Mouse (Mus musculus): ENCODE data around the gene Aatk. TPM values are rescaled to one million over a fixed set of nuclear protein-coding genes. Genes with fewer than 3 reads are reported as not detected.

Gene Aatk
- polyA plus RNA-seq, 1 experiment from 2014 or later, result 7.7 TPM

GRCm38 (mm10) chr11:120013174-120013711 is 33.7 kb downstream of the Aatk start:
- WGBS, result 17% methylated on average over 21 of the region's 21 CpGs
- peaks cover 22% of the 10 kb centered on the region for H3K4me1 ChIP-seq
- H3K4me2 ChIP-seq (replicated peaks), result peak overlapping the region; percentile 56
- peak overlapping the region; percentile 20 for H3K4me3 ChIP-seq
- peaks cover 28% of the 10 kb centered on the region for H3K27me3 ChIP-seq
- peak overlapping the region; percentile 52; the same call in 1 of the 2 replicates for H3K27ac ChIP-seq (replicated peaks)
- H3K9ac ChIP-seq (replicated peaks), result peak overlapping the region; percentile 58
- ATAC-seq (ENCODE audit: low FRiP score, low read depth), result peak; percentile 60
- H3K36me3 ChIP-seq, result 0 out of 2 replicates have a peak, but pooled peaks cover 4% of the 10 kb centered on the region
- no peaks in the 10 kb centered on the region for H3K9me3 ChIP-seq

GRCm38 (mm10) chr11:120012702-120013101 is 34.3 kb downstream of the Aatk start:
- Histone ChIP-seq H3K9me3 (no peaks in the 10 kb centered on the region), H3K4me3 (no peak overlapping the region), H3K36me3 (0 out of 2 replicates have a peak, but pooled peaks cover 4% of the 10 kb centered on the region), H3K9ac (replicated peaks) (no peak overlapping the region), H3K4me1 (peaks cover 22% of the 10 kb centered on the region), H3K4me2 (replicated peaks) (no peak overlapping the region), H3K27ac (replicated peaks) (no peak overlapping the region), H3K27me3 (peaks cover 28% of the 10 kb centered on the region)
- WGBS, result 78% methylated on average over 13 of the region's 13 CpGs
- ATAC-seq (ENCODE audit: low FRiP score, low read depth), result peak; percentile 21; the same call in 1 of the 2 replicates

- no peaks in the 10 kb centered on the region for H3K9me3 ChIP-seq
- 0 out of 2 replicates have a peak, but pooled peaks cover 4% of the 10 kb centered on the region for H3K36me3 ChIP-seq
- H3K4me1 ChIP-seq, result peaks cover 22% of the 10 kb centered on the region
- H3K4me3 ChIP-seq, result no peak overlapping the region
- peak overlapping the region; percentile 21 for H3K4me2 ChIP-seq (replicated peaks)
- peaks cover 28% of the 10 kb centered on the region for H3K27me3 ChIP-seq
- no peak overlapping the region; the same call in 1 of the 2 replicates for H3K9ac ChIP-seq (replicated peaks)
- H3K27ac ChIP-seq (replicated peaks), result no peak overlapping the region
- 0 out of 2 replicates have a peak, but pooled peaks have one; percentile 13 for ATAC-seq (ENCODE audit: low FRiP score, low read depth)
- WGBS, result 51% methylated on average over 42 of the region's 43 CpGs
Measured at GRCm38 (mm10) chr11:120011761-120012560, 35.0 kb downstream of the Aatk start.

GRCm38 (mm10) chr11:120011114-120011760 is 35.7 kb downstream of the Aatk start:
- no peaks in the 10 kb centered on the region for H3K9me3 ChIP-seq
- no peak overlapping the region for H3K9ac ChIP-seq (replicated peaks)
- no peak overlapping the region for H3K27ac ChIP-seq (replicated peaks)
- peaks cover 22% of the 10 kb centered on the region for H3K4me1 ChIP-seq
- no peak for ATAC-seq (ENCODE audit: low FRiP score, low read depth)
- 75% methylated on average over 11 of the region's 11 CpGs for WGBS
- peak overlapping the region; percentile 21; the same call in 1 of the 2 replicates for H3K4me2 ChIP-seq (replicated peaks)
- 0 out of 2 replicates have a peak, but pooled peaks cover 4% of the 10 kb centered on the region for H3K36me3 ChIP-seq
- no peak overlapping the region for H3K4me3 ChIP-seq
- peaks cover 28% of the 10 kb centered on the region for H3K27me3 ChIP-seq

- H3K9me3 ChIP-seq, result no peaks in the 10 kb centered on the region
- H3K9ac ChIP-seq (replicated peaks), result no peak overlapping the region
- H3K27me3 ChIP-seq, result peaks cover 28% of the 10 kb centered on the region
- H3K4me1 ChIP-seq, result peaks cover 22% of the 10 kb centered on the region
- 86% methylated on average over 20 of the region's 20 CpGs for WGBS
- no peak overlapping the region for H3K27ac ChIP-seq (replicated peaks)
- no peak overlapping the region for H3K4me3 ChIP-seq
- no peaks in the 10 kb centered on the region for H3K36me3 ChIP-seq
- no peak overlapping the region for H3K4me2 ChIP-seq (replicated peaks)
- no peak for ATAC-seq (ENCODE audit: low FRiP score, low read depth)
Measured at GRCm38 (mm10) chr11:120009937-120010336, 37.0 kb downstream of the Aatk start.

- Histone ChIP-seq H3K4me1 (peaks cover 22% of the 10 kb centered on the region), H3K9me3 (no peaks in the 10 kb centered on the region), H3K27ac (replicated peaks) (no peak overlapping the region), H3K9ac (replicated peaks) (no peak overlapping the region), H3K27me3 (peaks cover 21% of the 10 kb centered on the region), H3K36me3 (no peaks in the 10 kb centered on the region), H3K4me3 (no peak overlapping the region), H3K4me2 (replicated peaks) (no peak overlapping the region)
- ATAC-seq (ENCODE audit: low FRiP score, low read depth), result no peak
- 93% methylated on average over 8 of the region's 8 CpGs for WGBS
Measured at GRCm38 (mm10) chr11:120008956-120009355, 38.0 kb downstream of the Aatk start.

GRCm38 (mm10) chr11:120008501-120008900 is 38.5 kb downstream of the Aatk start:
- H3K4me3 ChIP-seq, result no peak overlapping the region

GRCm38 (mm10) chr11:120007496-120008080 is 39.4 kb downstream of the Aatk start:
- no peak overlapping the region for H3K27ac ChIP-seq (replicated peaks)
- peaks cover 18% of the 10 kb centered on the region for H3K27me3 ChIP-seq
- no peaks in the 10 kb centered on the region for H3K36me3 ChIP-seq
- ATAC-seq (ENCODE audit: low FRiP score, low read depth), result no peak
- H3K9me3 ChIP-seq, result no peaks in the 10 kb centered on the region
- 81% methylated on average over 4 of the region's 4 CpGs for WGBS
- H3K4me2 ChIP-seq (replicated peaks), result no peak overlapping the region
- H3K4me1 ChIP-seq, result peaks cover 14% of the 10 kb centered on the region
- H3K4me3 ChIP-seq, result no peak overlapping the region
- H3K9ac ChIP-seq (replicated peaks), result no peak overlapping the region

More at GRCm38 (mm10) chr11:120008501-120008900, 38.5 kb downstream of the Aatk start:
- Histone ChIP-seq H3K36me3 (no peaks in the 10 kb centered on the region), H3K9ac (replicated peaks) (no peak overlapping the region), H3K9me3 (no peaks in the 10 kb centered on the region), H3K4me1 (peaks cover 20% of the 10 kb centered on the region), H3K4me2 (replicated peaks) (no peak overlapping the region), H3K27ac (replicated peaks) (no peak overlapping the region), H3K27me3 (peaks cover 20% of the 10 kb centered on the region)
- no peak for ATAC-seq (ENCODE audit: low FRiP score, low read depth)
- 93% methylated on average over 1 of the region's 1 CpGs for WGBS

GRCm38 (mm10) chr11:120005434-120006317 is 41.3 kb downstream of the Aatk start:
- H3K4me3 ChIP-seq, result no peak overlapping the region
- no peaks in the 10 kb centered on the region for H3K36me3 ChIP-seq
- H3K4me1 ChIP-seq, result peaks cover 2% of the 10 kb centered on the region
- WGBS, result 90% methylated on average over 18 of the region's 18 CpGs
- H3K4me2 ChIP-seq (replicated peaks), result no peak overlapping the region
- H3K9ac ChIP-seq (replicated peaks), result no peak overlapping the region
- no peak for ATAC-seq (ENCODE audit: low FRiP score, low read depth)
- no peak overlapping the region for H3K27ac ChIP-seq (replicated peaks)
- H3K27me3 ChIP-seq, result peaks cover under 1% of the 10 kb centered on the region; the same call in 1 of the 2 replicates
- H3K9me3 ChIP-seq, result no peaks in the 10 kb centered on the region

- Histone ChIP-seq H3K4me1 (peaks cover 2% of the 10 kb centered on the region), H3K4me2 (replicated peaks) (no peak overlapping the region), H3K27ac (replicated peaks) (no peak overlapping the region), H3K9me3 (no peaks in the 10 kb centered on the region), H3K9ac (replicated peaks) (no peak overlapping the region), H3K4me3 (no peak overlapping the region), H3K27me3 (no peaks in the 10 kb centered on the region), H3K36me3 (no peaks in the 10 kb centered on the region)
- ATAC-seq (ENCODE audit: low FRiP score, low read depth), result no peak
- WGBS, result 91% methylated on average over 7 of the region's 7 CpGs
Measured at GRCm38 (mm10) chr11:120002634-120003220, 44.2 kb downstream of the Aatk start.

GRCm38 (mm10) chr11:120002041-120002440 is 44.9 kb downstream of the Aatk start:
- H3K4me3 ChIP-seq, result no peak overlapping the region
- no peak overlapping the region for H3K9ac ChIP-seq (replicated peaks)
- no peak for ATAC-seq (ENCODE audit: low FRiP score, low read depth)
- no peak overlapping the region for H3K27ac ChIP-seq (replicated peaks)
- WGBS, result 73% methylated on average over 5 of the region's 5 CpGs
- H3K4me2 ChIP-seq (replicated peaks), result no peak overlapping the region
- H3K9me3 ChIP-seq, result no peaks in the 10 kb centered on the region
- H3K27me3 ChIP-seq, result no peaks in the 10 kb centered on the region
- 0 out of 2 replicates have a peak, but pooled peaks cover 2% of the 10 kb centered on the region for H3K36me3 ChIP-seq
- H3K4me1 ChIP-seq, result peaks cover 2% of the 10 kb centered on the region

All from midbrain, embryonic 12.5 days (tissue).